In genomic region chr8:109889211-109889610, GRCm38 (mm10) we compare ENCODE assay signal across 27 mouse cellular contexts. TPM values are rescaled to one million over a fixed set of nuclear protein-coding genes. Genes with fewer than 3 reads are reported as not detected.
DNase-seq lines count a peak whose midpoint lies in the region; ATAC-seq and TF ChIP-seq lines count a peak whose summit lies in the region.
"Had no signal": no experiment of that assay in that cellular context is flagged by ENCODE, and none has a peak within 500 bp of the region (broad histone marks: within the 10 kb centered on the region; RNA-seq: fewer than 3 reads in every experiment).

No protein-coding gene starts in this region.

- TF ChIP-seq POLR2A in liver, adult 2 months (IDR thresholded peaks at IDR 0.05; ENCODE audit: extremely low read depth, insufficient read depth, low read length): no peak
- no peak for TF ChIP-seq POLR2A in small intestine, adult 2 months (IDR thresholded peaks at IDR 0.05; ENCODE audit: low read depth, low read length)

- no peaks in the 10 kb centered on the region for H3K79me2 ChIP-seq in liver, adult 2 months (ENCODE audit: control insufficient read depth, insufficient read depth, low read length)

- no peaks in the 10 kb centered on the region for H3K27me3 ChIP-seq in intestine, embryonic 16.5 days (replicated peaks; ENCODE audit: control insufficient read depth, insufficient read depth, low read length)
- H3K27me3 ChIP-seq in intestine, embryonic 15.5 days (replicated peaks): no peaks in the 10 kb centered on the region
- no peaks in the 10 kb centered on the region for H3K27me3 ChIP-seq in liver, adult 2 months (ENCODE audit: control insufficient read depth, insufficient read depth, low read length)
- H3K27me3 ChIP-seq in small intestine, adult 2 months (ENCODE audit: control insufficient read depth, insufficient read depth, low read length): no peaks in the 10 kb centered on the region
- H3K27me3 ChIP-seq: CH12.LX; embryonic facial prominence, embryonic 13.5 days; embryonic facial prominence, embryonic 15.5 days; forebrain, embryonic 12.5 days; Patski had no signal

- H3K4me1 ChIP-seq in intestine, embryonic 16.5 days (ENCODE audit: control insufficient read depth, insufficient read depth, low read length): no peaks in the 10 kb centered on the region
- H3K4me1 ChIP-seq in intestine, embryonic 15.5 days (replicated peaks): no peaks in the 10 kb centered on the region
- no peaks in the 10 kb centered on the region for H3K4me1 ChIP-seq in liver, adult 2 months (ENCODE audit: control insufficient read depth, insufficient read depth, low read length)
- peaks cover 21% of the 10 kb centered on the region; the same call in 1 of the 2 replicates for H3K4me1 ChIP-seq in small intestine, adult 2 months (ENCODE audit: control insufficient read depth, insufficient read depth, insufficient read length, low read length)
- H3K4me1 ChIP-seq: embryonic facial prominence, embryonic 13.5 days; embryonic facial prominence, embryonic 15.5 days; forebrain, embryonic 10.5 days; forebrain, embryonic 12.5 days had no signal

- H3K36me3 ChIP-seq in intestine, embryonic 16.5 days (ENCODE audit: control insufficient read depth, insufficient read depth, low read length): no peaks in the 10 kb centered on the region
- peaks cover 4% of the 10 kb centered on the region; the same call in 1 of the 2 replicates for H3K36me3 ChIP-seq in intestine, embryonic 15.5 days
- peaks cover 3% of the 10 kb centered on the region; the same call in 1 of the 2 replicates for H3K36me3 ChIP-seq in liver, adult 2 months (ENCODE audit: control insufficient read depth, insufficient read depth, low read length)
- peaks cover 3% of the 10 kb centered on the region; the same call in 1 of the 2 replicates for H3K36me3 ChIP-seq in small intestine, adult 2 months (ENCODE audit: control insufficient read depth, insufficient read depth, low read length)

- no peak overlapping the region for H3K4me2 ChIP-seq in intestine, embryonic 16.5 days (ENCODE audit: low read depth, low read length)
- no peak overlapping the region for H3K4me2 ChIP-seq in intestine, embryonic 15.5 days (replicated peaks)
- H3K4me2 ChIP-seq: embryonic facial prominence, embryonic 13.5 days; embryonic facial prominence, embryonic 15.5 days; forebrain, embryonic 12.5 days had no signal

- TF ChIP-seq CTCF in liver, adult 2 months (IDR thresholded peaks at IDR 0.05; ENCODE audit: low read depth, low read length): no peak
- TF ChIP-seq CTCF in small intestine, adult 2 months (IDR thresholded peaks at IDR 0.05; ENCODE audit: extremely low read depth, insufficient read length, insufficient replicate concordance, low read depth, low read length): no peak

- H3K4me3 ChIP-seq in intestine, embryonic 16.5 days (ENCODE audit: low read length): no peak overlapping the region
- H3K4me3 ChIP-seq in intestine, embryonic 15.5 days (replicated peaks): no peak overlapping the region
- no peak overlapping the region for H3K4me3 ChIP-seq in liver, adult 2 months (ENCODE audit: insufficient read depth, low read depth, low read length)
- no peak overlapping the region for H3K4me3 ChIP-seq in small intestine, adult 2 months (ENCODE audit: low read depth, low read length)
- H3K4me3 ChIP-seq: embryonic facial prominence, embryonic 13.5 days; embryonic facial prominence, embryonic 15.5 days; erythroblast, embryonic 14.5 days; forebrain, embryonic 10.5 days; forebrain, embryonic 12.5 days had no signal

- peak; percentile 11 for DNase-seq in liver, adult 2 months (ENCODE audit: extremely low read depth, low read depth, low spot score)
- DNase-seq in liver: no peak
- no peak for DNase-seq in cerebellum, adult 9-10 months
- DNase-seq: adrenal gland, adult 2 months; adrenal gland, postnatal 10 days; adrenal gland, postnatal 25 days; B cell, adult 2 months; cerebellum, adult 11 months; cerebellum, adult 18-20 months; cerebellum, adult 9-11 months; cerebellum, postnatal 14 days; cerebellum, postnatal 36 days; embryo, embryonic 11 days had no signal

- H3K9ac ChIP-seq in intestine, embryonic 16.5 days (ENCODE audit: low read depth, low read length): no peak overlapping the region
- no peak overlapping the region for H3K9ac ChIP-seq in intestine, embryonic 15.5 days
- H3K9ac ChIP-seq in liver, adult 2 months (ENCODE audit: low read depth, low read length): no peak overlapping the region
- H3K9ac ChIP-seq: embryonic facial prominence, embryonic 13.5 days; embryonic facial prominence, embryonic 15.5 days; forebrain, embryonic 12.5 days had no signal

- ATAC-seq in intestine, embryonic 16.5 days: peak; percentile 62; the same call in 1 of the 2 replicates
- ATAC-seq in intestine, embryonic 15.5 days: no peak
- ATAC-seq: CD4-positive, CD25-positive, alpha-beta regulatory T cell, adult 4 months; forebrain, embryonic 14.5 days; forebrain, embryonic 16.5 days; Patski had no signal

- no peaks in the 10 kb centered on the region for H3K9me3 ChIP-seq in intestine, embryonic 16.5 days (ENCODE audit: control insufficient read depth, low read length)
- no peaks in the 10 kb centered on the region for H3K9me3 ChIP-seq in intestine, embryonic 15.5 days
- H3K9me3 ChIP-seq: embryonic facial prominence, embryonic 13.5 days; embryonic facial prominence, embryonic 15.5 days; forebrain, embryonic 12.5 days; G1E had no signal

- 96% methylated on average over 1 of the region's 1 CpGs for WGBS in intestine, embryonic 16.5 days
- WGBS in intestine, embryonic 15.5 days: 93% methylated on average over 1 of the region's 1 CpGs
- 85% methylated on average over 1 of the region's 1 CpGs for WGBS in liver, adult 2 months
- WGBS in small intestine, adult 2 months: 95% methylated on average over 1 of the region's 1 CpGs

- H3K27ac ChIP-seq in intestine, embryonic 16.5 days (ENCODE audit: low read length): no peak overlapping the region
- H3K27ac ChIP-seq in intestine, embryonic 15.5 days: no peak overlapping the region
- H3K27ac ChIP-seq in liver, adult 2 months (replicated peaks; ENCODE audit: insufficient read depth, low read depth, low read length): no peak overlapping the region
- H3K27ac ChIP-seq in small intestine, adult 2 months (ENCODE audit: insufficient read depth, low read depth, low read length): peak overlapping the region; percentile 83
- H3K27ac ChIP-seq: embryonic facial prominence, embryonic 13.5 days; embryonic facial prominence, embryonic 15.5 days; forebrain, embryonic 10.5 days; forebrain, embryonic 12.5 days had no signal

RNA-seq across cellular contexts. Expression of gene Phlpp2, which starts 20.9 kb away (rescaled TPM):
- 1.7 and 2.1 TPM in 2 replicates for polyA plus RNA-seq in intestine, embryonic 16.5 days (2015; fragmentation: Nextera tagmentation; extraction: Ambion mirVana)
- polyA plus RNA-seq in intestine, embryonic 15.5 days (2015; fragmentation: Nextera tagmentation; extraction: Ambion mirVana): 2.1 and 2.4 TPM in 2 replicates
- 0.92 and 1.3 TPM in 2 replicates for total RNA-seq in liver, adult 2 months (2014; rRNA removed)
- 0.76 and 1.2 TPM in 2 replicates for polyA plus RNA-seq in liver, adult 2 months (2012; rRNA removed)
- polyA plus RNA-seq in small intestine, adult 2 months (2012; rRNA removed): 6.0 and 25.0 TPM in 2 replicates
